ENCODE assay signal across 8 mouse cellular contexts in genomic region chr10:42277476-42278306, GRCm38 (mm10). TPM values are rescaled to one million over a fixed set of nuclear protein-coding genes. Genes with fewer than 3 reads are reported as not detected.
DNase-seq lines count a peak whose midpoint lies in the region; ATAC-seq lines count a peak whose summit lies in the region.

No protein-coding gene starts in this region.

- peak overlapping the region; percentile 96 for H3K27ac ChIP-seq in hindbrain, embryonic 14.5 days

- WGBS in hindbrain, embryonic 14.5 days: under 1% methylated on average over 78 of the region's 78 CpGs

- peaks cover 13% of the 10 kb centered on the region for H3K27me3 ChIP-seq in hindbrain, embryonic 14.5 days (ENCODE audit: control insufficient read depth, insufficient read depth, low read length)

- ATAC-seq in hindbrain, embryonic 14.5 days (ENCODE audit: low FRiP score): peak; percentile 93

- no peaks in the 10 kb centered on the region for H3K9me3 ChIP-seq in hindbrain, embryonic 14.5 days (ENCODE audit: control insufficient read depth, low read length)

- DNase-seq in R1 (ENCODE audit: low read depth, low spot score): peak; percentile 99
- peak; percentile 97 to 98 for DNase-seq in cerebellum, postnatal 25 days
- peak; percentile 95 to 98 for DNase-seq in frontal cortex, postnatal 25 days (ENCODE audit: low spot score in 2 of 2)
- peak; percentile 97 for DNase-seq in hindbrain, embryonic 14.5 days (ENCODE audit: low spot score)
- peak; percentile 99 for DNase-seq in layer of hippocampus, postnatal 36 days
- peak; percentile 99 for DNase-seq in lung, postnatal 36 days
- peak; percentile 100 for DNase-seq in retina, postnatal 1 day
- peak; percentile 93 to 98 for DNase-seq in urinary bladder, adult 18-20 months (ENCODE audit: low spot score in 2 of 2)

- H3K4me3 ChIP-seq in hindbrain, embryonic 14.5 days (replicated peaks; ENCODE audit: low read length): peak overlapping the region; percentile 68

- peak overlapping the region; percentile 97 for H3K4me2 ChIP-seq in hindbrain, embryonic 14.5 days (replicated peaks)

- H3K9ac ChIP-seq in hindbrain, embryonic 14.5 days: peak overlapping the region; percentile 74

- H3K4me1 ChIP-seq in hindbrain, embryonic 14.5 days (replicated peaks; ENCODE audit: control insufficient read depth, insufficient read depth, low read length): peaks cover 28% of the 10 kb centered on the region

- H3K36me3 ChIP-seq in hindbrain, embryonic 14.5 days (replicated peaks; ENCODE audit: control insufficient read depth, insufficient read depth): no peaks in the 10 kb centered on the region

RNA-seq across cellular contexts. Expression of gene Foxo3, which starts 1.1 kb away (rescaled TPM):
- polyA plus RNA-seq in hindbrain, embryonic 14.5 days (2014; fragmentation: Nextera tagmentation; extraction: Ambion mirVana): 5.5 and 5.9 TPM in 2 replicates
- total RNA-seq in layer of hippocampus, postnatal 36 days (2021): 10 to 100 TPM; 45.7 to 50.1 TPM

Comparison
In these comparisons a context has a peak if more than half of its experiments do, and no peak if none do; other contexts are left out.
1. Peak in every context shown above with its lines: DNase-seq, ATAC-seq, H3K4me3 ChIP-seq and H3K27ac ChIP-seq.